Comparison of ENCODE assay signal across 8 mouse cellular contexts in genomic region chr5:120035251-120035650, GRCm38 (mm10).
"Had no signal": no experiment of that assay in that cellular context is flagged by ENCODE, and none has a peak within 500 bp of the region (broad histone marks: within the 10 kb centered on the region; RNA-seq: fewer than 3 reads in every experiment).

No protein-coding gene starts in this region.

- ATAC-seq: intestine, embryonic 16.5 days had no signal

- DNase-seq: kidney, adult 2 months; kidney, postnatal 25 days; lung, embryonic 14.5 days; lung, postnatal 4 days; right cerebral cortex, postnatal 4 days; spleen, adult 18-20 months; thymus, postnatal 4 days had no signal
